Mouse (Mus musculus): ENCODE measurements around the gene Srr. TPM values are rescaled to one million over a fixed set of nuclear protein-coding genes. Genes with fewer than 3 reads are reported as not detected.

Gene Srr
- total and polyA plus RNA-seq, 2 experiments from 2014 or later: 35.6 to 43.1 TPM

GRCm38 (mm10) chr11:74894619-74895018, 31.1 kb downstream of the Srr start:
- WGBS: 84% methylated on average over 4 of the region's 4 CpGs
- Histone ChIP-seq H3K4me1 (ENCODE audit: insufficient read depth, low read length) (peaks cover 5% of the 10 kb centered on the region; the same call in 1 of the 2 replicates), H3K27me3 (ENCODE audit: insufficient read depth, low read length) (no peaks in the 10 kb centered on the region), H3K4me3 (ENCODE audit: low read depth, low read length) (no peak overlapping the region), H3K9me3 (ENCODE audit: low read length) (no peaks in the 10 kb centered on the region), H3K9ac (replicated peaks; ENCODE audit: low read length, poor library complexity, severe bottlenecking) (no peak overlapping the region), H3K36me3 (ENCODE audit: insufficient read depth, low read length) (peaks cover 2% of the 10 kb centered on the region; the same call in 1 of the 2 replicates), H3K4me2 (ENCODE audit: low read depth, low read length, poor library complexity, severe bottlenecking) (no peak overlapping the region), H3K27ac (ENCODE audit: low read depth, low read length) (no peak overlapping the region)
- no peak for ATAC-seq (ENCODE audit: low FRiP score)
- no peak for TF ChIP-seq CTCF (IDR thresholded peaks at IDR 0.05)
- DNase-seq (ENCODE audit: low spot score): no peak

- DNase-seq (ENCODE audit: low spot score): peak; percentile 83
These were observed 42.6 kb downstream of the Srr start for GRCm38 (mm10) chr11:74883098-74883497.

GRCm38 (mm10) chr11:74881979-74882378, 43.8 kb downstream of the Srr start:
- no peak for DNase-seq (ENCODE audit: low spot score)
- ATAC-seq (ENCODE audit: low FRiP score): no peak
- 58% methylated on average over 14 of the region's 14 CpGs for WGBS
- Histone ChIP-seq H3K9ac (replicated peaks; ENCODE audit: low read length, poor library complexity, severe bottlenecking) (peak overlapping the region; percentile 9; the same call in 1 of the 2 replicates), H3K27ac (ENCODE audit: low read depth, low read length) (0 out of 2 replicates have a peak overlapping the region, but pooled peaks have one; percentile 26), H3K4me3 (ENCODE audit: low read depth, low read length) (no peak overlapping the region), H3K36me3 (ENCODE audit: insufficient read depth, low read length) (no peaks in the 10 kb centered on the region), H3K27me3 (ENCODE audit: insufficient read depth, low read length) (no peaks in the 10 kb centered on the region), H3K4me2 (ENCODE audit: low read depth, low read length, poor library complexity, severe bottlenecking) (no peak overlapping the region), H3K9me3 (ENCODE audit: low read length) (no peaks in the 10 kb centered on the region), H3K4me1 (ENCODE audit: insufficient read depth, low read length) (no peaks in the 10 kb centered on the region)
- TF ChIP-seq CTCF (IDR thresholded peaks at IDR 0.05): no peak

More at GRCm38 (mm10) chr11:74883098-74883497, 42.6 kb downstream of the Srr start:
- no peak overlapping the region for H3K27ac ChIP-seq (ENCODE audit: low read depth, low read length)
- H3K9ac ChIP-seq (replicated peaks; ENCODE audit: low read length, poor library complexity, severe bottlenecking): no peak overlapping the region
- no peaks in the 10 kb centered on the region for H3K36me3 ChIP-seq (ENCODE audit: insufficient read depth, low read length)
- 92% methylated on average over 10 of the region's 10 CpGs for WGBS
- no peaks in the 10 kb centered on the region for H3K4me1 ChIP-seq (ENCODE audit: insufficient read depth, low read length)
- no peak overlapping the region for H3K4me3 ChIP-seq (ENCODE audit: low read depth, low read length)
- no peaks in the 10 kb centered on the region for H3K27me3 ChIP-seq (ENCODE audit: insufficient read depth, low read length)
- H3K4me2 ChIP-seq (ENCODE audit: low read depth, low read length, poor library complexity, severe bottlenecking): no peak overlapping the region
- no peak for TF ChIP-seq CTCF (IDR thresholded peaks at IDR 0.05)
- no peak for ATAC-seq (ENCODE audit: low FRiP score)
- no peaks in the 10 kb centered on the region for H3K9me3 ChIP-seq (ENCODE audit: low read length)

- DNase-seq (ENCODE audit: low spot score) (no peak), ATAC-seq (ENCODE audit: low FRiP score) (no peak)
- Histone ChIP-seq H3K9me3 (ENCODE audit: low read length) (no peaks in the 10 kb centered on the region), H3K4me3 (ENCODE audit: low read depth, low read length) (no peak overlapping the region), H3K36me3 (ENCODE audit: insufficient read depth, low read length) (no peaks in the 10 kb centered on the region), H3K4me2 (ENCODE audit: low read depth, low read length, poor library complexity, severe bottlenecking) (no peak overlapping the region), H3K4me1 (ENCODE audit: insufficient read depth, low read length) (0 out of 2 replicates have a peak, but pooled peaks cover 3% of the 10 kb centered on the region), H3K9ac (replicated peaks; ENCODE audit: low read length, poor library complexity, severe bottlenecking) (no peak overlapping the region), H3K27ac (ENCODE audit: low read depth, low read length) (no peak overlapping the region), H3K27me3 (ENCODE audit: insufficient read depth, low read length) (no peaks in the 10 kb centered on the region)
- 84% methylated on average over 9 of the region's 9 CpGs for WGBS
- TF ChIP-seq CTCF (IDR thresholded peaks at IDR 0.05): no peak
These were observed 44.7 kb downstream of the Srr start for GRCm38 (mm10) chr11:74880999-74881398.

GRCm38 (mm10) chr11:74876801-74877200, 48.9 kb downstream of the Srr start:
- Histone ChIP-seq H3K4me1 (ENCODE audit: insufficient read depth, low read length) (0 out of 2 replicates have a peak, but pooled peaks cover 6% of the 10 kb centered on the region), H3K27ac (ENCODE audit: low read depth, low read length) (peak overlapping the region; percentile 77), H3K4me2 (ENCODE audit: low read depth, low read length, poor library complexity, severe bottlenecking) (peak overlapping the region; percentile 43), H3K36me3 (ENCODE audit: insufficient read depth, low read length) (no peaks in the 10 kb centered on the region), H3K9ac (replicated peaks; ENCODE audit: low read length, poor library complexity, severe bottlenecking) (peak overlapping the region; percentile 29; the same call in 1 of the 2 replicates), H3K9me3 (ENCODE audit: low read length) (no peaks in the 10 kb centered on the region), H3K4me3 (ENCODE audit: low read depth, low read length) (peak overlapping the region; percentile 11; the same call in 1 of the 2 replicates), H3K27me3 (ENCODE audit: insufficient read depth, low read length) (no peaks in the 10 kb centered on the region)
- ATAC-seq (ENCODE audit: low FRiP score) (peak; percentile 91), DNase-seq (ENCODE audit: low spot score) (peak; percentile 93)
- no peak for TF ChIP-seq CTCF (IDR thresholded peaks at IDR 0.05)
- under 1% methylated on average over 9 of the region's 9 CpGs for WGBS

- H3K4me1 ChIP-seq (ENCODE audit: insufficient read depth, low read length): peaks cover 9% of the 10 kb centered on the region; the same call in 1 of the 2 replicates
These were observed 51.1 kb downstream of the Srr start for GRCm38 (mm10) chr11:74874630-74875029.

More at GRCm38 (mm10) chr11:74874630-74875029, 51.1 kb downstream of the Srr start:
- no peak overlapping the region for H3K4me2 ChIP-seq (ENCODE audit: low read depth, low read length, poor library complexity, severe bottlenecking)
- DNase-seq (ENCODE audit: low spot score): no peak
- no peak overlapping the region for H3K4me3 ChIP-seq (ENCODE audit: low read depth, low read length)
- no peaks in the 10 kb centered on the region for H3K9me3 ChIP-seq (ENCODE audit: low read length)
- 67% methylated on average over 3 of the region's 3 CpGs for WGBS
- no peaks in the 10 kb centered on the region for H3K36me3 ChIP-seq (ENCODE audit: insufficient read depth, low read length)
- ATAC-seq (ENCODE audit: low FRiP score): no peak
- TF ChIP-seq CTCF (IDR thresholded peaks at IDR 0.05): no peak
- no peak overlapping the region for H3K27ac ChIP-seq (ENCODE audit: low read depth, low read length)
- no peaks in the 10 kb centered on the region for H3K27me3 ChIP-seq (ENCODE audit: insufficient read depth, low read length)
- H3K9ac ChIP-seq (replicated peaks; ENCODE audit: low read length, poor library complexity, severe bottlenecking): no peak overlapping the region
